Mouse (Mus musculus): ENCODE results near the gene Ip6k2.

Ip6k2 gene

DNA sequence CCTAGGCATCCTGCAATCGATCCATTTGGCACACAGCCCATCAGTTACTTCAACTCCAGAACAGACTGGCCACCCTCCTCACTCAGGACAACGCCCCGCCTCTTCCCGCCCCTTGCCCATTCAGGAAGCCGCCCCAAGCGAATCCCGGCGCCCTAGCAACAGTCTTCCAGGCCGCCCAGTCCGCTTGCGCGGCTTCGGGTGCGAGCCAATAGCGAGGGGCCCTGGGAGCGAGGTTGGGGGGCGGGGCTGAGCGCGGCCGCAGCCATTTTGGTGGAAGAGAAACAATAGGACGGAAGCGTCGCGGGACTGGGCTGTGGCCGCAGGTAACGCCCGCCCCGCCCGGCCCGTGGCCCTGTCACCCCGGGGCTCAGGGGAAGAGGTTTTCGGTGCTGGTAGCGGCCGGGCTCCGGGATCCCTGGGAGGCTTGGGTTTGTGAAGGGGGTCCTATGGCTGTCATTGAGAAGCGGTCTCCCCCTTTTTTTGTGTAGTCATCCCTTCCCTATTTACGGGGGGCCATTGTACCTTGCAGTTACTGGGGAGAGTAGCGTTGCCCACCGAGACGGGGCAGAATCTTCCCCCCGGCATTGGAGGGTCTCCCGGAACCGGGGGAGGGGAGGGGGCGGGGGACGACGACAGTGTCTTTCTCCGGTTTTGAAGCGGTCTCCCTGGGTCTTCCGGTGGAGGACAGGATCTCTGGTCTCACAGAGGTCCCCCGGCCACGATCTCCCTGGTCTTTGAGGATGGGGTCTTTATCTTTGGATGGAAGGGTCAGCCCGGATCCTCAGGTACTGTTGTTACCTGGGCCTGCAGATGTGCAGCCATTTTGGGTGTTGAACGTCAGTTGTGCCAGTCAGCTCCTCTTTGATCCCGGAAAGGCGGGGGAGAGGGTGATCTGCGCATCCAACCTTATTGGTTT is at the start of gene Ip6k2:
Gene Ip6k2 (plus strand): TSS at position 249 of the 916 bp plus-strand sequence.
- DNase-seq (ENCODE audit: low spot score) = peak; percentile 98

DNA sequence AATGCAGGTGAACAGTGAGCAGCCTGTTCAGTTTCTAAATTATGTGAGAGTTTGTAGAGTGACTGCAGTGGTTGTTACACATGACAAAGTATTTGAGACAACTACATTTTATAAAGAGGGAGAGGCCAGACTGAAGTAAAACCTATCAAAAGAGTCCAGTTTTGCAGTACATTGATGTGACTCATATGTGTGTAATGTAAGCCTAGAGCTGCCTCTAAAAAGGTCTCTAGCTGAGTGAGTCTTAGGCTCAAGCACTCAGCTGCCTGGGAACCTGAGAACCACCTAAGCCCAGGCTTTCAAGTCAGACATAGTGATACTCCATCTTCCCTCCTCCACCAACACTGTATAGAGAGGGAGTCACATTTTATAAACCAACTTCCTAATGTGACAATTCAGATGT is 49.0 kb upstream of the Ip6k2 start:
- DNase-seq (ENCODE audit: low spot score) = no peak

DNA sequence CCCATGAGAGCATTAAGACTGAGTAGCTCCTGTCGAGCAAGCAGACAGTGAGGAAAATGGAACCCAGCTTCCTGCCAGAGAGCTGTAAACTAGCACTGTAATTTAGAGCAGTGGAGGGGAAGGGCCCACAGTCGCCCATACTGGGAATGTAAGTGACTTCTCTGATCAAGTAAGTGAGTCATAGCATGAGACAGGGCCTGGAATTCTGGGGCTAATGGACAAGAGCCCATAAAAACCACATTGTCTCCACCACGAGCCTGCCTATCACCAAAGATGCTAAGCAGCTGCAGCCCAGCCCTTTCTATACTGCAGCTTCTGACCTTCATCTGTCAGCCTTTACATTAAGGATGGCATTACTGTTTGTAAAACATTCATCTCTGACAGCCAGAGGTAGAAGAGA is 44.4 kb upstream of the Ip6k2 start:
- peak; percentile 65 for DNase-seq (ENCODE audit: low spot score)

DNA sequence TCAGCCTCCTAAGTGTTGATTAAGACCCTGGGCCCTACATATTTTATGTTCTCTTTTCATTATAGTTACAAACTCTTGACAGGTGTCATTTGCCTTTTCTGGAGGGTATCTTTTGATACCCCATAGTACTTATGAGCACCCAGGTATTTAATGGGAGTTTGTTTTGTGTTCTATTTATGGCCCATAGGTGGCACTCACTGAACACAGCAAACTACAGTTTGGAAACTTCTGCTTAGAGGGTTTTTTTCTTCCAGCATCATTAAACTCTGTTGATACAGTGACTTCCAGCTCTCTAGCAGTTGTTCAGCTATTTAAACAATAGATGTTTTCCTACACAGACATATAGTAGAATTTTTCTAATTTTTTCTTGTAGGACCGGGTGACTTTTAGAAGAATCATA is 43.5 kb upstream of the Ip6k2 start:
- peak; percentile 14 for DNase-seq (ENCODE audit: low spot score)

DNA sequence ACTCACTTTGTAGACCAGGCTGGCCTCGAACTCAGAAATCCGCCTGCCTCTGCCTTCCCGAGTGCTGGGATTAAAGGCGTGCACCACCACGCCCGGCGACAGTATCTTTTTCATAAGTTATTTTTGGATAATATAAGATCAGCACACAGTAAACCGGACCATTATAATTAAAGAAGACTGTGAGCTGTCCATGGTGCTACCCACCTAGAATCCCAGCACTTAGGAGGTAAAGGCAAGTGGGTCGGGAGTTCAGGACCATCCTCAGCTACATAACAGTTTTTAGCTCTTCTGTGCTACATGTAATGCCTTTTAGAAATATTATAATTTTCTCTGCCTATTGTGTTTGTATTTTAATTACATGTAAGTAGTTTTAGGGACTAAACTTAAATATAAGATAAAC is 41.5 kb upstream of the Ip6k2 start:
- DNase-seq (ENCODE audit: low spot score) = no peak

DNA sequence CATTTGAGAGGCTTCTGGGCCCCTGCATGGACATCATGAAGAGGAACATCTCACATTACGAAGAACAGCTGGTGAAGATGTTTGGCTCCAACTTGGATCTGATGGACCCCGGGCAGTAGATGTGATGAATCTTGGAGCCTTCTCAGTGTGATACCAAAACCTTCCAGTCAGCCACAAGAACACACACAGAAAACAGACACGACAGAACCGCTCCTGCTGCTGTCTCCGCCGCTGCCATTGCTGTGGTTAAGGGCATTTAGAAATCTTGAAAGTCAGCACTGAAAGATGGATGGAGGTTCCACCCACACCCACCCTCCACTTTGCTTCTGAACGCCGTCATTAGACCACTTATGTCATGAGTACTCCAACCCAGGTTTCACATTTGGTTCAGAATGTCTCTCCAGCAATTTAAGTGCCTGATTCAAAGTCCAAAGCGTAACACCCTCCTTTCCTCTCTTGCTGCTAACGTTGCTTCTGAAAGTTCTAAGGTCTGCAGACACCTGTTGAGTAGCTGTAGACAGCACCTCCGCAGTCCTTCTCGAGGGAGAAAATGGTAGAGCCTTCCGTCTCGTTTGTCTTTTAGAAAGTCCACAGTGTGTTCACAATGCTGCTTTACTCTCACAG is 36.6 kb upstream of the Ip6k2 start:
- DNase-seq (ENCODE audit: low spot score) = no peak

DNA sequence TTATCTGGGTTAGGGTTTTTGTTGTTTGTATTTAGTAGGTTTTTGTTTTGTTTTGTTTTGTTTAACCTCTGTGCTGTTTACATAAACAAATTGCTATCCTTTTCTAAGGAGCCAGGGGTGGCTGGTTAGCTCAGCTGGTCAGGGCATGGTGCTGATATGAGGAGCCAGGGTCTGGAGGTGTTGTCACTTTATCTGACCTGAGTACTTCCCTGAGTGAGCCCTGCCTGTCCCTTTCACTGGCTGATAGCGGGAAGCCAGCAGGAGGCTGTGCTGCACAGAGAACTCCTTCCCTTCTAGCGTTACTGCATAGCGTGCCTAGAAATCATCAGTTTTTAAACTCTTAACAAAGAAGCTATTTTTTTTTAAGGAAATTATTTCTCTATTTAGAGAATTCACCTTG is 35.9 kb upstream of the Ip6k2 start:
- DNase-seq (ENCODE audit: low spot score) = no peak

DNA sequence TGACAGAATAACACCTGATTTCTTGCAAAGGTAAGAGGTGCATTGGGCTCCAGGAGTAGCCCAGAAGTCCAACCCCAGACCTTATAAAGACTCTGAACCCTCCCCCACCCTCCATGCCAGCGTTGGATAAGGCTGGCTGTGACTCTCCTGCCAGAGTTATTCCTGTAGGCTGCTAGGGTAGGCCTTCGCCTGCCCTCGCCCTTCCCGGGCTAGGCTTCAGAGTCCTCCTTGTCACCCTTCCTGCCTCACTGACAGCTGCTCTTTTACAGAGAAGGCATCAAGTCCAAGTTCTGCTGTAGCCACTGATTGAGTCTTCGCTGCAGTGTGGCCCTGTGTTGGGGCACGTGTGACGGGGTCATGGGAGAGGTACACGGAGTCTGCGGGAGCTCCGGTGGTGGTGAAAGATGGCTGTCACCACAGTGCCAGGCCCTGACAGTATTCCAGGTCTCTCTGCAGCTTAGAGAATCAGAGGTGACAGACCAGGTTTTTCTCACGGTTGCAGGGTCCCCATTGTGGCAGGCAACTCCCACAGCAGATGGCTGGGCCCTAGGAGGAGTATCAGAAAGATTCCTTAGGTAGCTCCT is 34.9 kb upstream of the Ip6k2 start:
- DNase-seq (ENCODE audit: low spot score) = no peak

DNA sequence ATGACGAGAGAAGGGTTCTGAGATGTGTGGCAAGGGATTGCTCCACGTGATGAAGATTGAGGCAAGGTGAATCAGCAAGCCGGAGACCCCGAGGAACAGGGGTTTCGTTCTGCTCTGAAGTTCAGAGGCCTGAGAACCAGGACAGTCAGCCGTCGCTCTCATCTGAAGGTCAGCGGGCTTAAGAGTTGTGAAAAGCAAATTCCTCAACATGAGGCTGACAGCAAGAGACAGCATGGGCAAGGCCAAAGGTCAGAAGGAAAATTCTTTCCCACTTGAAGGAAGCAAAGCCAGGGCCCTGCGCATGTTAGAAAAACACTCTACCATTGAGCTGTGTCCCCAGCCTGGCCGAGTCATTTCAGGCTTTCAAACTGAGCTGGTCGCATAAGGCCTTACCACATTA is 33.0 kb upstream of the Ip6k2 start:
- no peak for DNase-seq (ENCODE audit: low spot score)

DNA sequence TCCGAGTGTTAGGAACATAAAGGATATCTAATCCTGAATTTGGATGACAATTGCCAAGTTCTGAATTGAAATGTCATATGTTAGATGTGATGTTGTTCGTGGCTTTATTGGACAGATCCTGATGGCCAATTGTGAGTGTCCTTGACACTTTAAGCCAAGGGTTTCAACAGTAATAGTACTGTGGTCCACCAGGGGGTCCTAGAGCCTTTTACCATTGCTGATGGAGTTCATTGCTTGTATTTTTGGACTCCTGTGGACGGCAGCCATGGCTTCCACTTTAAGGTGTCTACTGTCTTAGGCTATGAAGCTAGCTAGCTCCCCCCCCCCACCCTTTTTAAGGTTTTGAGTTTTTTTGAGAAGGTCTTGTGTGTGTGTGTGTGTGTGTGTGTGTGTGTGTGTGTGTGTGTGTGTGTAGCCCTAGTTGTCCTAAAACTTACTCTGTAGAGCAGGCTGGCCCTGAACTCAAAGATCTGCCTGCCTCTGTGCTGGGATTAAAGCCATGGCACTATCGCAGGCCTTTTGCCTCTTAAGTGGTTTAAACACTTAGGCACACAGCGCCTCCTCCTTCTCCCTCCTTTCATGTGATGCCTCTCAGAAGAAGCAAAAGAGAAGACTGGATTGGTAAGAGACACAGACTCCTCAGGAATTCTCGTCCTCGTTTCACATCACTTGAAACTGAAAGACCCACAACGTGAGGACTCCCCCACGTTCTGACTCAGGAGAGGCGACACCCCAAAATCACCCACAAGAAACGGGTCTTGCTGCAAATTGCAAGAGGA is 31.3 kb upstream of the Ip6k2 start:
- no peak for DNase-seq (ENCODE audit: low spot score)

DNA sequence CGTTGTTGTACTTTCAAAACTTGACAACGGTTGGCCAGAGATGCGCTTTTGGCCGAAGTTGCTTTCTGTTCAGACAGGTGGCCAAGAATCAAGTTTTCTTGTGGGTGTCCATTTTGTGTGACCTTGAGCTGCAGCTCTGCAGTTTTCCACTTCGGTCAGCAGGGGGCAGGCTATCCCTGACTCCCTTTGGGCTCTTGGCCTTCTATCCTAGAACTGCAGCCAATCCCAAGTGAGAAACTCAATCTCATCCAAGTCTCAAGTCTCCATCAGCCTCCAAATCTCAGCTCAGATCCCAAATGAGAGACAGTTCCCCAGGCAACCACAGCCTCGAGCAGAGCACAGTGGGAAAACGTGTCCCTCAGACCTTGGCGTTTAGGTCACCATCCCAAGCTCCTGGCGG is 30.3 kb upstream of the Ip6k2 start:
- peak; percentile 57 for DNase-seq (ENCODE audit: low spot score)

DNA sequence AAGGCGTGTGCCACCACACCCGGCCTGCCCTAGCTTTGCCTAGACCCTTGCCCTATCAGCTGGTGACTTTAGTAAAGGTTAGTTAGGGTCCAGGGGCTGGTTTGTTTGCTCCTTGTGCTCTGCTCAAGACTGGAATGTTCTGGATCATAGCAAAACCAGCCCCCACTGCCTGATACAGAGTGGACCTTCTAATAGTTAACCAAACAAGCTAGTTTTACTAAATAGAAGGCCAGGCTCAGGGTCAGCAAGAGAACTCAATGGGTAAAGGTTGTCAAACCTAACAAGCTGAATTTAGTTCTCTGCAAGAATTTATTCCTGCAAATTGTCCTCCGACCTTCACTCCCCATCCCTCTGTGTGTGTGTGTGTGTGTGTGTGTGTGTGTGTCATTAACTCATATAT is 29.6 kb upstream of the Ip6k2 start:
- DNase-seq (ENCODE audit: low spot score) = no peak

DNA sequence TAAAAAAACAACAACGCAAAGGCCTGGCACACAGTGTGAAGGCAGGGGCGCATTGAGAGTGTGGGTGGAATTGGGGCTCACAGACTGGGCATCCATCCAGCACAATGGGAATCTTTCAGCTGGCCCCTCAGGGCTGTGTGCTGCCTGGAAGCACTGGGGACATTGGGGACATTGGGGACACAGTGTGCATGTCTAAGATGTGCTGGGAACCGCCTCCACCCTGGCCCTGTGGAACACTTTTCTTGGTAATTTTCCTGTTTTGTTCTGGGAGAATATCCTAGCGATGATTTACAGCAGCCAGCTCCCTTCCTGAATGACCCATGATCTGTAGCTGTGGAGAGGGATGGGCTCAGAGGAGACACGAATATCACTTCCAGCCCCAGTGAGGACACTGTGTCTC is 29.2 kb upstream of the Ip6k2 start:
- no peak for DNase-seq (ENCODE audit: low spot score)

DNA sequence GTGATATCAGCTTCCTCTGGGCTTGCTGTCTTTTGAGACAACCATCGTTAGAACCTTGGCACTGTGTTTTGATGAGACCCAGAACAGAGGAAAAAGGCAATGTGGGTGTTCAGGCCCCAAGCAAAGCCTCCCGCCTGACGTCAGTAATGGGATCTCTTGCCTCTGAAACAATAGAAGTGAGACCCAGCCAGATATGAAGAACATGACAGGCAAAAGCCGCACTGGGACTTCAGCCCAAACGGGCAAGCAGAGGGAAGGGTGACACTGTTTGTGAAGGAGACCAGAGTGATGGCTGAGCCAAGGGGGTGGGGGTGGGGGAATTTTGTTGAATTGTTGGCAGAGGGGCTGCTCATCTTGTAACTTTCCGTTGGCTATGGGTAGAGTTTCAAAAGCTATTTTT is 26.2 kb upstream of the Ip6k2 start:
- DNase-seq (ENCODE audit: low spot score) = peak; percentile 34

DNA sequence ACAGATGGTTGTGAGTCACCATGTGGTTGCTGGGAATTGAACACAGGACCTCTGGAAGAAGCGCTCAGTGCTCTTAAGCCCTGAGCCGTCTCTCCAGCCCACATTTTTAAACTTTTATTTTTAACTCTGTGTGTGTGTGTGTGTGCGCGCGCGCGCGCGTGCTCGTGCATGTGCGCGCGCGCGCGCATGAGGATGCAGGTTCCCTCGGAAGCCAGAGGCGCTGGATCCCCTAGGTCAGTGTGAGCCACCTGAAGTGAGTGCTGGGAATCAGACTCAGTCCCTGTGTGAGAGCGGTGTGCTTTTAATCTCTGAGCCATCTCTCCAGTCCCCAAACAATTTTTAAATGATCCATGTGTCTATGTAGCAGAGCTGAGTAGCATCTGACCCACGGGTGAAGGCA is 24.5 kb upstream of the Ip6k2 start:
- DNase-seq (ENCODE audit: low spot score) = no peak

DNA sequence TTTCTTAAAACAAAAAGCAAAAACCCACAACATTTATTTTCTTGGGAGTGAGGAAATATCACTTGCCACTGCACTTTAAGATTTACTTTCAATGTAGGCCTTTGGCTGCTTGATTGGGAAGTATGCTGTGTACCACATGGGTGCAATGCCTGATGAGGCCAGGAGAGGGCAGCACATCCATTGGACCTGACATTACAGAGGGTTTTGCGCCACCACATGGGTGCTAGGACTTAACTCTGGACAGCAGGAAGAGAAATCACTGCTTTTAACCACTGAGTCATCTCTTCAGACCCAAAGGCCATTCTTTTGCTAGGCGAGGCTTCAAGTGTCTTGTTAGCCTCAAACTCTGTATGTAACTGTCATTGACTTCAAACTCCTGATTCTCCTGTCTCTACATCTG is 23.8 kb upstream of the Ip6k2 start:
- DNase-seq (ENCODE audit: low spot score) = peak; percentile 34

DNA sequence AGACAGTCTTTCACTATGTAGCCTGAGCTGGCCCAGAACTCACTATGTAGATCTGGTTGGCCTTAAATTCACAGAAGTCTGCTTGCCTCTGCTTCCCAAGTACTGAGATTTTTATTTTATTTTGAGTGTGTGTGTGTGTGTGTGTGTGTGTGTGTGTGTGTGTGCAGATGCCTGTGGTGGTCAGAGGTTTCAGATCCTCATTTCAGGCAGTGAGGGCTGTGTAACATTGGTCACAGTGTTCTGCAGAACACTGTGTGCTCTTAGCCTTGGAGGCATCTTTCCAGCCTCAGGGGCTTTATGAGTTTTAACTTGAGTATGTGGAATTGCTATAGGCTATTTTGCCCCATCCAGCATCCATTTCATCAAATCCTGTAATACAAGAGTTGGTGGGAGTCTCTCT is 22.0 kb upstream of the Ip6k2 start:
- DNase-seq (ENCODE audit: low spot score) = no peak

DNA sequence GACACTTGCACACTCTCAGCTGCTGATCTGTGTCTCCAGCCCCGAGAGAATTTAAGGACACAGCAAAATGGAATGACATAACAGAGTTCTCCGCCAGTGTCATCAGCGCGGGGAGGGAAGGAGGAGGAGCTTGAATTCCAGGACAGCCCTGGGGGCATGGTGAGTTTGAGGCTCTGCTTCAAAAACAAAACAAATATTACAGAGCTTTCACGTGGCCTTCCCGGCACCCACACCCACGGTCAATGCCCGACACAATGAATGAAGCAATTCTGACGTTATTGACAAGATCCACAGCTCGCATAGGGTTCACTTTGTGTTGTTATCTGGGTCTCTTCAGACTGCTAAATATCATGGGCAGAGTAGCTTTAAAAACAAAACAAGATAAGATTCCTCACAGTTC is 18.6 kb upstream of the Ip6k2 start:
- DNase-seq (ENCODE audit: low spot score) = no peak

DNA sequence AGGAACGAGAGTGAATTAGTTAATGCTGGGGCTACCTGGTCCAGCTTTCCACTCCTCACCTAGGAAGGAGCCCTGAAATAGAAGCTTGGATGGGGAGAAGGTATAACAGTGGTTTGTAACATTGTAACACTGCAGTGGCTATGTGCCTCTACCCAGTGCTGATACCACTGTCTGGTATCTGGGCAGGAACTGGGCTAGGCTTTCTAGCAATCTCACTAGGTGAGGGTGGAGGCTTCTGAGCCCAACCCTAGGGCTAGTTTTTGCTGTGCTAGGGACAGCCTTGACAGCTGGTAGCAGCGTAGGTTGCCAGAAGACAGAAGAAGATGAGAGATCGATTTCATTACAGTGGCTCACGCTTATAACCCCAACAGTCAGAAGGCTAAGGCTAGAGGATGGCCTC is 7.0 kb upstream of the Ip6k2 start:
- DNase-seq (ENCODE audit: low spot score) = no peak

DNA sequence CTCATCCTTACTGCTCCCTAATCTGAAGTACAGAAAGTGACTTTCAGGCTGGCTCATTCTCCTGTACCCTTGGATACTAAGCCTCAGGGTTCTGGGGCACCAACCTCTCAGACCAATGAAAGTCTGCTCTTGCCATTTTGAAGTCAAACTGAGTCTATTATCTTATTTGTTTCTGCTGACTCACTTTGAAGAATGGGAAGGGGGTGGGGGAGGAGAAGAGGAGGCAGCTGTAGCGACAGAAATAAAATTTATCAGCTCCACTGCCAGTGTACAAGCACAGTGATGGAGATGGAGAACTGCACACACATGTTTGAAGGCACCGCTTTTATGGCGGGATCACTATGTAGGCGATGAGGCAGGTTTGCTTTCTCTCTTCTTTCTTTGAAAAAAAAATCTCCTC is 6.3 kb upstream of the Ip6k2 start:
- DNase-seq (ENCODE audit: low spot score) = no peak

DNA sequence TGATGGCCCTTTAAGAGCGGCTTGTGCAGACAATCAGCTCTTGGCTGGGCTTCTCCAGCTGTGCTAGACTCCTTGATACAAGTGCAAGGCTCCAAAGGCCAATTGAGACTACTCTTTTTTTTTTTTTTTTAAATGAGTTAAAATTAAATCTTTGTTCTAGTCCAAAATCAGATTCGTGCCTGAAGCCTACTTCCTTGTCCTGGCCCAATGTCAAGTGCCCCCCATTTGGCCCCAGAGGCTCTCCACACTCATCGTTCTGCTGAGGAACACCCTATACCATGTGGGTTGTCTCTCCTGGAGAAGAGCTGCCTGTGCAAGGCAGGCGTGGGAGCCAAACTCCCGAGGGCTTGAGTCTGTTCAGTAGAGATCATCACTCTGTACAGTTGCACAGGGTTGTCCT is 2.6 kb upstream of the Ip6k2 start:
- no peak for DNase-seq (ENCODE audit: low spot score)

DNA sequence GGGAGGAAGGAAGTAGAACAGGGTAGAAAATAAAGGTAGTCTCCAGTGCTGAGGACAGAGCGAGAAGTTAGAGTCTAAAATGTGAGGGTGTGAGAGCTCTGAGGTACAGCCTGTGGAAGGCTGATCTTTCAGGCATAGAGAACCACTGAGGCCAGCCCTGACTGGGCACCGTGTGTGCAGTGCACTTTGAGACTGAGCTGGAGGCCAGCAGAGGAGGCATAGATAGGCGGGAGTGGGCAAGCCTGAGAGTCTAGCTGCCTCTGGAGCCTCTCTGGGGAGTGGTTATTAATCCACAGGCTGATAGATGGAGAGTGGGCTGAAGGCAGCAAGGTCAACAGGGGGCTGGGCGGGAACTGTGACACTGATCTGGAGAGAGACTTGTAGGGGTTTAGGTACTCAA is 1.7 kb upstream of the Ip6k2 start:
- DNase-seq (ENCODE audit: low spot score) = no peak
